Mouse (Mus musculus): Measurements from ENCODE around the gene Frs2. TPM values are rescaled to one million over a fixed set of nuclear protein-coding genes. Genes with fewer than 3 reads are reported as not detected.
A peak's percentile ranks its signal among the peaks of the same experiment; 100 is the strongest.

Frs2 gene
- polyA plus RNA-seq, 1 experiment from 2014 or later = 37.4 TPM

- H3K27me3 ChIP-seq (ENCODE audit: control insufficient read depth, insufficient read depth, low read length) = no peaks in the 10 kb centered on the region
- no peaks in the 10 kb centered on the region for H3K4me1 ChIP-seq (ENCODE audit: control insufficient read depth, insufficient read depth, low read length)
- WGBS = 78% methylated on average over 2 of the region's 2 CpGs
- no peak for ATAC-seq (ENCODE audit: insufficient number of reproducible peaks, insufficient read depth, low FRiP score, low read depth)
- no peak overlapping the region for H3K4me2 ChIP-seq (replicated peaks; ENCODE audit: low read depth, low read length)
- H3K36me3 ChIP-seq (ENCODE audit: control insufficient read depth, insufficient read depth, low read length) = peaks cover 42% of the 10 kb centered on the region
- no peak overlapping the region for H3K27ac ChIP-seq (ENCODE audit: low read length)
- no peak overlapping the region for H3K4me3 ChIP-seq (ENCODE audit: low read depth, low read length)
- H3K9me3 ChIP-seq (ENCODE audit: control insufficient read depth, low read depth, low read length) = no peaks in the 10 kb centered on the region
- no peak overlapping the region for H3K9ac ChIP-seq (replicated peaks; ENCODE audit: low read depth, low read length)
Measured at GRCm38 (mm10) chr10:117081914-117082359, 66.4 kb downstream of the Frs2 start.

- Histone ChIP-seq H3K27me3 (ENCODE audit: control insufficient read depth, insufficient read depth, low read length) (no peaks in the 10 kb centered on the region), H3K4me1 (ENCODE audit: control insufficient read depth, insufficient read depth, low read length) (no peaks in the 10 kb centered on the region), H3K9me3 (ENCODE audit: control insufficient read depth, low read depth, low read length) (no peaks in the 10 kb centered on the region), H3K9ac (replicated peaks; ENCODE audit: low read depth, low read length) (no peak overlapping the region), H3K27ac (ENCODE audit: low read length) (no peak overlapping the region), H3K4me3 (ENCODE audit: low read depth, low read length) (no peak overlapping the region), H3K36me3 (ENCODE audit: control insufficient read depth, insufficient read depth, low read length) (peaks cover 48% of the 10 kb centered on the region), H3K4me2 (replicated peaks; ENCODE audit: low read depth, low read length) (no peak overlapping the region)
- no peak for ATAC-seq (ENCODE audit: insufficient number of reproducible peaks, insufficient read depth, low FRiP score, low read depth)
- WGBS = 79% methylated on average over 4 of the region's 4 CpGs
Measured at GRCm38 (mm10) chr10:117081326-117081725, 67.0 kb downstream of the Frs2 start.

- no peak for ATAC-seq (ENCODE audit: insufficient number of reproducible peaks, insufficient read depth, low FRiP score, low read depth)
- H3K27ac ChIP-seq (ENCODE audit: low read length) = no peak overlapping the region
- peaks cover 58% of the 10 kb centered on the region for H3K36me3 ChIP-seq (ENCODE audit: control insufficient read depth, insufficient read depth, low read length)
- no peaks in the 10 kb centered on the region for H3K27me3 ChIP-seq (ENCODE audit: control insufficient read depth, insufficient read depth, low read length)
- no peak overlapping the region for H3K4me3 ChIP-seq (ENCODE audit: low read depth, low read length)
- no peaks in the 10 kb centered on the region for H3K4me1 ChIP-seq (ENCODE audit: control insufficient read depth, insufficient read depth, low read length)
- no peak overlapping the region for H3K9ac ChIP-seq (replicated peaks; ENCODE audit: low read depth, low read length)
- 72% methylated on average over 6 of the region's 6 CpGs for WGBS
- H3K9me3 ChIP-seq (ENCODE audit: control insufficient read depth, low read depth, low read length) = no peaks in the 10 kb centered on the region
- no peak overlapping the region for H3K4me2 ChIP-seq (replicated peaks; ENCODE audit: low read depth, low read length)
Measured at GRCm38 (mm10) chr10:117078284-117078683, 70.0 kb downstream of the Frs2 start.

- Histone ChIP-seq H3K27ac (ENCODE audit: low read length) (no peak overlapping the region), H3K4me2 (replicated peaks; ENCODE audit: low read depth, low read length) (no peak overlapping the region), H3K4me3 (ENCODE audit: low read depth, low read length) (no peak overlapping the region), H3K27me3 (ENCODE audit: control insufficient read depth, insufficient read depth, low read length) (no peaks in the 10 kb centered on the region), H3K9me3 (ENCODE audit: control insufficient read depth, low read depth, low read length) (no peaks in the 10 kb centered on the region), H3K9ac (replicated peaks; ENCODE audit: low read depth, low read length) (no peak overlapping the region), H3K36me3 (ENCODE audit: control insufficient read depth, insufficient read depth, low read length) (peaks cover 52% of the 10 kb centered on the region), H3K4me1 (ENCODE audit: control insufficient read depth, insufficient read depth, low read length) (no peaks in the 10 kb centered on the region)
- WGBS = 82% methylated on average over 7 of the region's 7 CpGs
- ATAC-seq (ENCODE audit: insufficient number of reproducible peaks, insufficient read depth, low FRiP score, low read depth) = no peak
Measured at GRCm38 (mm10) chr10:117073176-117073575, 75.2 kb downstream of the Frs2 start.

DNA sequence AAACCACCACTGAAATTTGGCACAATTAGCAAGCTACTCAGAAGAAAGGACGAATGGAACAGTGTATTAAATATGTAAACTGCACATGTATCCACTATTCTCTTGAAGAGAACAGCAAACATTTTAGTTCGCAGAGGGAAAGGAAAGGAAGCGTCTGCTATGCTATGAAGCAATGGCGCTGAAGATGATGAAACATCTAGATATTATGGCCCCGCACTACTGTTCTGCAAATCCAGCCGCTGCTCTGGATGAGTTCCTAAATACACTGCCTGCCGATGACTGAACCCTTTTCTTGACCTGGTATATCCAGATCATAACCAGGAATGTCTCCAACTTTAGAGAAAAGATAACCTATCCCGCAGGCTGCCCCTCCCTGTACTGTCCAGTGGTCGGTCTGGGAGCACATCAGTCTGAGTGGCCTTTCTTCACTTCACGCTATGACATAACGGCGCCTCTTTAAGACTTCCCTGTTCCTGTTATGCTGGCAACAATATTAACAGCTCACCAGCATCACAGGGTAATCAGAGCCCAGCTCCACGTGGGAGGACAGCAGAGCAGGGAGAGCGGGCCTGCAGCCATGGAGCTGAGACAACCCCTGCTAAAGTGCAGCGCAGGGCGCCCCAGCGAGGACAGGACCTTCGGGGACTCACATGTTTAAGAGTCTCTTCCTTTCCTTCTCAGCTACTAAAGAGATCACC is 76.0 kb downstream of the Frs2 start:
- H3K27me3 ChIP-seq (ENCODE audit: control insufficient read depth, insufficient read depth, low read length) = no peaks in the 10 kb centered on the region
- no peaks in the 10 kb centered on the region for H3K9me3 ChIP-seq (ENCODE audit: control insufficient read depth, low read depth, low read length)
- H3K4me1 ChIP-seq (ENCODE audit: control insufficient read depth, insufficient read depth, low read length) = no peaks in the 10 kb centered on the region
- H3K9ac ChIP-seq (replicated peaks; ENCODE audit: low read depth, low read length) = no peak overlapping the region
- no peak overlapping the region for H3K4me2 ChIP-seq (replicated peaks; ENCODE audit: low read depth, low read length)
- no peak overlapping the region for H3K27ac ChIP-seq (ENCODE audit: low read length)
- H3K4me3 ChIP-seq (ENCODE audit: low read depth, low read length) = no peak overlapping the region
- no peak for ATAC-seq (ENCODE audit: insufficient number of reproducible peaks, insufficient read depth, low FRiP score, low read depth)
- H3K36me3 ChIP-seq (ENCODE audit: control insufficient read depth, insufficient read depth, low read length) = peaks cover 45% of the 10 kb centered on the region
- 91% methylated on average over 18 of the region's 18 CpGs for WGBS

DNA sequence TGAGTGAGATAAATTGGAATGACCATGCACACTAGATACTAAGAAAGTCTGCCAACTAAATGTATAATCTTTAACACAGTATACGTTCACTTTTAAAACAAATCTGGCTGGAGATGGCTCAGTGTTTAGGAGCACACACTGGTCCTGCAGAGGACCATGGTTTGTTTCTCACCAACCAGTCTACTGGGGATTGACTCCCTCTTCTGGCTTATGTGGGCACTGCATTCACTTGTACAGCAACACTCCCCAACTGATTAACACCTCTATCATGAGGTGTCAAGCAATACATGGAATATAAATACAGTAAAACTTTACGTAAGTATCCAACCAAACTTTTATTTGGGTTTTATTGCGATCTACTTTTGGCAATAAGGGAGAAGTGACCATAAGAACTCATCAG is 79.2 kb downstream of the Frs2 start:
- H3K4me2 ChIP-seq (replicated peaks; ENCODE audit: low read depth, low read length) = no peak overlapping the region
- ATAC-seq (ENCODE audit: insufficient number of reproducible peaks, insufficient read depth, low FRiP score, low read depth) = no peak
- H3K9ac ChIP-seq (replicated peaks; ENCODE audit: low read depth, low read length) = no peak overlapping the region
- no peak overlapping the region for H3K4me3 ChIP-seq (ENCODE audit: low read depth, low read length)
- H3K9me3 ChIP-seq (ENCODE audit: control insufficient read depth, low read depth, low read length) = no peaks in the 10 kb centered on the region
- no peak overlapping the region for H3K27ac ChIP-seq (ENCODE audit: low read length)
- no peaks in the 10 kb centered on the region for H3K27me3 ChIP-seq (ENCODE audit: control insufficient read depth, insufficient read depth, low read length)
- 88% methylated on average over 3 of the region's 3 CpGs for WGBS
- H3K36me3 ChIP-seq (ENCODE audit: control insufficient read depth, insufficient read depth, low read length) = peaks cover 23% of the 10 kb centered on the region
- no peaks in the 10 kb centered on the region for H3K4me1 ChIP-seq (ENCODE audit: control insufficient read depth, insufficient read depth, low read length)

GRCm38 (mm10) chr10:117064076-117064475 is 84.3 kb downstream of the Frs2 start:
- Histone ChIP-seq H3K4me1 (ENCODE audit: control insufficient read depth, insufficient read depth, low read length) (no peaks in the 10 kb centered on the region), H3K4me3 (ENCODE audit: low read depth, low read length) (peak overlapping the region; percentile 95), H3K27ac (ENCODE audit: low read length) (peak overlapping the region; percentile 58), H3K9me3 (ENCODE audit: control insufficient read depth, low read depth, low read length) (no peaks in the 10 kb centered on the region), H3K4me2 (replicated peaks; ENCODE audit: low read depth, low read length) (peak overlapping the region; percentile 37), H3K27me3 (ENCODE audit: control insufficient read depth, insufficient read depth, low read length) (no peaks in the 10 kb centered on the region), H3K9ac (replicated peaks; ENCODE audit: low read depth, low read length) (no peak overlapping the region), H3K36me3 (ENCODE audit: control insufficient read depth, insufficient read depth, low read length) (peaks cover 28% of the 10 kb centered on the region)
- 7% methylated on average over 7 of the region's 7 CpGs for WGBS
- ATAC-seq (ENCODE audit: insufficient number of reproducible peaks, insufficient read depth, low FRiP score, low read depth) = peak; percentile 39; the same call in 1 of the 2 replicates

DNA sequence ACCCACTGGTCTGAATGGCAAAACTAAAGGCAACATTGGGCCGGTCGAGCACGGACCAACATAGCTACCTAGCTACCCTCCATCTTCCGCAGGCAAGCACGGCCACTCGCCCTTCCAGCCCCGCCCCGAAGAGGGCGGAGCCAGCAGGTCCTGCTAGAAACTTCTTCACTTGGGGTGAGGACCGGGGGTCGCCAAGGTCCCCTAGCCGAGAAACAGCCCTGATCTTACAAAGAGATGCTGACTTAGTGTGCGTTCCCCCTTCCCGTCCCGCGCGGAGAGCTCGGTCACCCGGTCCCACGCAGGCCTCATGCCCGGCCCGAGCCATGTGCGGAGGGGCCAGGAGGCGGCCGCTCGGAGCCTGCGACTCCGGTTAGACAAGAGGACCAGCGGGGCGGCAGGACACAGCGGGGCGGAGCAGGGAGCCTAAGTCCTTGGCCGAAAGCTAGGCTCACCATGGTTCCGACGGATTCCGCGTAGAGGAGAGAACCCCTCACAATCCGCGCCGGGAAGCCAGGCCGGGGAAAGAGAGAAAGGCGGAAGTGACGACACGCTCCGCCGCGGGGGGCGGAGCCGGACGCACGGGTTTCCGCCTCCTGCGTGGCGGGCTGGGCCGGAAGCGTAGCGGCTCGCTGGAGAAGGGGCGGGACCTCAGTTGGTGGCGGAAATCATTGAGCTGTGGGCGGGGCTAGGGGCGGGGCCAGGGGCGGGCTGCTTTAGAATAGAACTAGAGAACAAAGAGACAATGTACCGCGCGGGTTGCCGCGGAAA is 84.9 kb downstream of the Frs2 start, which contains the start of gene Cct2:
Gene Cct2 (minus strand): TSS at position 561 of the 768 bp plus-strand sequence.
- under 1% methylated on average over 67 of the region's 68 CpGs for whole genome bisulfite sequencing
- Histone ChIP-seq H3K27me3 (ENCODE audit: control insufficient read depth, insufficient read depth, low read length) (no peaks in the 10 kb centered on the region), H3K9ac (replicated peaks; ENCODE audit: low read depth, low read length) (peak within 1 kb of the TSS; percentile 69), H3K4me2 (replicated peaks; ENCODE audit: low read depth, low read length) (peak within 1 kb of the TSS; percentile 92), H3K4me3 (ENCODE audit: low read depth, low read length) (peak within 1 kb of the TSS; percentile 95), H3K27ac (ENCODE audit: low read length) (peak within 1 kb of the TSS; percentile 93), H3K4me1 (ENCODE audit: control insufficient read depth, insufficient read depth, low read length) (no peaks in the 10 kb centered on the region), H3K9me3 (ENCODE audit: control insufficient read depth, low read depth, low read length) (no peaks in the 10 kb centered on the region), H3K36me3 (ENCODE audit: control insufficient read depth, insufficient read depth, low read length) (peaks cover 34% of the 10 kb centered on the region)
- ATAC-seq (ENCODE audit: insufficient number of reproducible peaks, insufficient read depth, low FRiP score, low read depth) = peak; percentile 94

All from stomach, embryonic 14.5 days (tissue).